Mouse (Mus musculus) midbrain, postnatal 0 days (tissue): ENCODE results near the gene Igf2r. TPM values are rescaled to one million over a fixed set of nuclear protein-coding genes. Genes with fewer than 3 reads are reported as not detected.
A peak's percentile ranks its signal among the peaks of the same experiment; 100 is the strongest.

Experiments used
- ATAC-seq: fragments of 200-750 bp; cut with Nextera tagmentation; 2 replicates; pipeline ENCODE4 v1.8.0; 2017; ENCODE audit warnings: moderate number of reproducible peaks, mild to moderate bottlenecking, moderate TSS enrichment, moderate library complexity; ENCODE audit not compliant: low FRiP score
- DNase-seq: peaks from one replicate; pipeline ENCODE4 v3.0.0-alpha.2; 2015; ENCODE audit warnings: low spot score
- H3K27ac ChIP-seq: fragments of 300-500 bp; sonication (generic); 2 replicates; pipeline ENCODE4 v1.5.1; 2014; ENCODE audit warnings: low read depth, mild to moderate bottlenecking, low read length, mixed read lengths
- H3K27me3 ChIP-seq: fragments of 300-500 bp; sonication (generic); 2 replicates; pipeline ENCODE4 v1.6.1; 2014; ENCODE audit warnings: low read length, control low read depth, mixed read lengths; ENCODE audit not compliant: insufficient read depth
- H3K36me3 ChIP-seq: fragments of 300-500 bp; sonication (generic); 2 replicates; pipeline ENCODE4 v1.6.1; 2014; ENCODE audit warnings: low read length, control low read depth, mixed read lengths; ENCODE audit not compliant: insufficient read depth
- H3K4me1 ChIP-seq: fragments of 300-500 bp; sonication (generic); 2 replicates; pipeline ENCODE4 v1.6.1; 2014; ENCODE audit warnings: mild to moderate bottlenecking, control low read depth, antibody characterized with exemption, low read length, mixed read lengths; ENCODE audit not compliant: insufficient read depth
- H3K4me2 ChIP-seq: fragments of 300-500 bp; sonication (generic); 2 replicates; pipeline ENCODE4 v1.6.1; 2014; ENCODE audit warnings: low read depth, mild to moderate bottlenecking, low read length, mixed read lengths; ENCODE audit not compliant: poor library complexity, severe bottlenecking
- H3K4me3 ChIP-seq: fragments of 300-500 bp; sonication (generic); 2 replicates; pipeline ENCODE4 v1.5.1; 2014; ENCODE audit warnings: low read depth, mild to moderate bottlenecking, low read length, moderate library complexity
- H3K9ac ChIP-seq: fragments of 300-500 bp; sonication (generic); replicated peaks from 2 replicates; pipeline ENCODE4 v1.6.1; 2014; ENCODE audit warnings: mild to moderate bottlenecking, low read length, moderate library complexity, mixed read lengths; ENCODE audit not compliant: poor library complexity, severe bottlenecking
- H3K9me3 ChIP-seq: fragments of 300-500 bp; sonication (generic); 2 replicates; pipeline ENCODE4 v1.6.1; 2016; ENCODE audit warnings: low read length, control low read depth
- CTCF ChIP-seq: IDR thresholded peaks from 2 replicates; pipeline ENCODE4 v1.5.1; 2016; ENCODE audit warnings: antibody characterized with exemption, mild to moderate bottlenecking
- WGBS: fragments of 180-500 bp; shearing (Covaris S2); extraction: QIAGEN DNeasy Blood & Tissue Kit; methylation state at CpG from one replicate; pipeline ENCODE4 v1.1.7; 2014; 5-methylcytosine and 5-hydroxymethylcytosine counted together
- polyA plus RNA-seq: library from polyadenylated mRNA; unstranded; fragments of >200 nt; fragmentation: Nextera tagmentation; extraction: Ambion mirVana; gene quantifications from 2 replicates; pipeline ENCODE4 v1.2.1, GENCODE M21; 2015
- total RNA-seq: library from RNA; depleted of rRNA; stranded (reverse); fragments of >200 nt; gene quantifications from 2 replicates; pipeline ENCODE4 v1.2.3, GENCODE M21; 2014

Igf2r gene
- total and polyA plus RNA-seq, 2 experiments from 2014 or later = 5.4 to 31.7 TPM

DNA sequence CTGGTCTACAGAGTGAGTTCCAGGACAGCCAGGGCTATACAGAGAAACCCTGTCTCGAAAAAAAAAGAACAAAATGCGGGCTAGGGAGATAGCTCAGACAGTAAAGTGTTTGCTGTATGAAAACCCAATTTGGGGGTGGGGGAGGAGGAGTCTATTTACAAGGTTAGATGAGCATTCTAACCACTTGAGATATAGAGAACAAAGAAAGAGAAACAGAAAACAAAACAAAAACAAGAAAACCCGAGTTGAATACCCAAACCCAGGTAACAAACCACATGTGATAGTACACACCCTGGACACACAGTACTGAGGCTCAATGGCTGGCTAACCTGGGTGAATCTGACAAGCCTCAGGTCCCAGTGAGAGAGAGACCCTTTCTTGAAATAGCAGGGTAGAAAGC, 41.7 kb downstream of the Igf2r start:
- no peak for TF ChIP-seq CTCF
- Histone ChIP-seq H3K4me3 (no peak overlapping the region), H3K9me3 (no peaks in the 10 kb centered on the region), H3K9ac (no peak overlapping the region), H3K27ac (no peak overlapping the region), H3K4me1 (no peaks in the 10 kb centered on the region), H3K27me3 (no peaks in the 10 kb centered on the region), H3K36me3 (peaks cover 18% of the 10 kb centered on the region; the same call in 1 of the 2 replicates), H3K4me2 (no peak overlapping the region)
- WGBS = 91% methylated on average over 3 of the region's 3 CpGs
- no peak for ATAC-seq
- DNase-seq = no peak

DNA sequence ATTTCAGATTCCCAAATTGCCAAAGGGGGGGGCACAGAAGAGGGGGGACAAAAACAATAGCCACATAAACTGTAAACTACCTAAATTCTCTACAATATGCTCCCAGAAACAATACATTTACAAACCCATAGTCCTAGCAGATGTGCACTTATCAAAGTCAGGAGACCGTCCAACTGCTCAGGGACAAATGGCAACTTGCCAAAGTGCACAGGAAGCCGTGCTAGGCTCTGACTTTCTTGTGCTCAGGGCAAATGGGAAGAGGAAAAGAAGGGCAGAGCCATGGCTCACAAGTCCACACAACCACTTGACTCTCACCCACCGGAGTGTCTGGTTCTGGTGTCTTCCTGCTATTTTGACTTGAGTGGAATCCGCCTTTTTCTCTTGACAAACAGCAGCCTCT, 43.6 kb downstream of the Igf2r start:
- no peak for TF ChIP-seq CTCF
- Histone ChIP-seq H3K4me2 (no peak overlapping the region), H3K27me3 (no peaks in the 10 kb centered on the region), H3K9ac (no peak overlapping the region), H3K9me3 (no peaks in the 10 kb centered on the region), H3K4me3 (no peak overlapping the region), H3K4me1 (no peaks in the 10 kb centered on the region), H3K27ac (no peak overlapping the region), H3K36me3 (peaks cover 25% of the 10 kb centered on the region; the same call in 1 of the 2 replicates)
- 61% methylated on average over 4 of the region's 4 CpGs for WGBS
- no peak for ATAC-seq
- peak; percentile 52 for DNase-seq

DNA sequence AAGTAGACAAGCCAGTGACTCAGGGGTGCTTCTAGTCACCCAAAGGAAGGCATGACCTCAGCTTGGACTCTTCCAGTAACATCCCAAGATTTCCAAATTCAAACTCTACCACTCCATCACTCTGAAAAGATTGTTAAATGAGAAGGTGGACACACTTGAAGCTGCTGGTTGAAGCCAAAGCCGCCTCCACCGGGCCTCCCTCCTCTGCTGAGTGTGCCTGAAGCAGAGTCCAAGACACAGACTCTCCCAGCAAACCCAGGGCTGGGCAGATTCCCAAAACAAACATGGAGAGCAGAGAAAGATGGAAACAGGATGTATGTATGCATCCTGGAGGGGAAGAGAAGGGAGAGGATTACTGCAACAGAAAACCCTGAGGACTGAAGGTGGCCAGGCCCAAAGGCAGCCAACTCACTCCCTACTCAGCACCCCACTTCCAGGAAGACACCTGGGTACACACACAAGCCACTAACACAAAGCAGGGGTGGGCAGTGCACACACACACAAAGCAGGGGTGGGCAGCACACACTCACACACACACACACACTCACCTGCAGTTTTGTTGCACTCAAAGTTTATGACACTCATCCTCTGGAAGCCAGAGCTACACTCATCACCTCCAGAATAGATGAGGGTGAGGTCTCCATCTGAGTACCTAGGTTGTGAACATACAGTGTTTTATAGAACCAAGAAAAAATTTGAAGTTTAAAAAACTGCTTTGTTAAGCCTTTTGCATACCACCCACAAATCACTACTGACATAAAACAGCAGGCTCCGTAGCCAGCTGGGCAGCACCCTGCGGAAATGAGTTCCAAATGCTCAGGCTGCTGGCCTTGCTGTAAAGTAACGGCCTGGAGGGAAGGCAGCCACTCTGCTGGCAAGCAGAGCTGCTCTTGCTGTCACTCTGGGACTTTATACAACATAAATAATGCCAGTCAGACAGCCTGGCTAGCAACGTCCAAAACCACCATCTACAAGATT, 44.4 kb downstream of the Igf2r start:
- Histone ChIP-seq H3K9ac (no peak overlapping the region), H3K27ac (no peak overlapping the region), H3K4me3 (no peak overlapping the region), H3K36me3 (peaks cover 18% of the 10 kb centered on the region; the same call in 1 of the 2 replicates), H3K4me1 (no peaks in the 10 kb centered on the region), H3K27me3 (no peaks in the 10 kb centered on the region), H3K9me3 (no peaks in the 10 kb centered on the region), H3K4me2 (no peak overlapping the region)
- DNase-seq (no peak), ATAC-seq (no peak)
- TF ChIP-seq CTCF = no peak
- WGBS = 62% methylated on average over 6 of the region's 6 CpGs

DNA sequence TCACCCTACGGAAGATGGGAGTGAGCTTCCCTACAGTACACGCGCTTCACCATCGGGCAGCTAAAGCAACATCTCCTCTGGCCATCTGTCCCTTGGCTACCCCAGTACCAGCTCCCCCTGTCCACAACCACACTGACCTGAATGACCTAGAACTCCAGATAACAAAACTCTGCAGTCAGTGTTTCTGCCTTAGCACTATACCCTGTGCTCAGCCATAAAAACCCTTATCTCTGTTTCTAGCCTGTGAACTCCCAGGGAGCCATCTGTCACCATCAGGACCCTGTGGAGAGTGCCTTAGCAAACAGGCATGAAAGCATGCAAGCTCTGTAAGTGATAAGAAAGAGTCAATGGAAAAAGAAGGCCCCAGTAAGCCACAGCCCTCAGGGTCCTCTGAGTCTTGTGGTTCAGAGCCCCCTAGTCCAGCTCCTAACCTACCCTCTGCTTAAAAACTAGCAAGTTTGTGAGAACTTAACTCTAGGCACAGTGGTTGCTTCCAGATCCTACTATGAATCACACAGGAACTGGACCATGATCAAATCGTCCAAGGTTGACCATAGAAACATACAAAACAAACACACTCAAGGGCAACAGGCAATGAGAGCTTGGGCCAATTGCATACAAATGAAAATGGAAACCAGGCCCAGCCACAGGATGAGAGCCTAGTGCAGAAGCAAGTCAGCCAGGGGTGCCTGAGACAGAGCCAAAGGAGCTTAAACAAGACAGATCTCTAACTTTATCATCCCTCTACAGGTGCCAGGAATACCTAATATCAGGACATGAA, 45.3 kb downstream of the Igf2r start:
- no peak overlapping the region for H3K4me2 ChIP-seq
- DNase-seq (no peak), ATAC-seq (no peak)
- no peaks in the 10 kb centered on the region for H3K9me3 ChIP-seq
- H3K9ac ChIP-seq = no peak overlapping the region
- no peak overlapping the region for H3K27ac ChIP-seq
- H3K4me1 ChIP-seq = no peaks in the 10 kb centered on the region
- TF ChIP-seq CTCF = no peak
- H3K4me3 ChIP-seq = no peak overlapping the region
- WGBS = 81% methylated on average over 5 of the region's 5 CpGs
- peaks cover 16% of the 10 kb centered on the region; the same call in 1 of the 2 replicates for H3K36me3 ChIP-seq
- H3K27me3 ChIP-seq = no peaks in the 10 kb centered on the region

DNA sequence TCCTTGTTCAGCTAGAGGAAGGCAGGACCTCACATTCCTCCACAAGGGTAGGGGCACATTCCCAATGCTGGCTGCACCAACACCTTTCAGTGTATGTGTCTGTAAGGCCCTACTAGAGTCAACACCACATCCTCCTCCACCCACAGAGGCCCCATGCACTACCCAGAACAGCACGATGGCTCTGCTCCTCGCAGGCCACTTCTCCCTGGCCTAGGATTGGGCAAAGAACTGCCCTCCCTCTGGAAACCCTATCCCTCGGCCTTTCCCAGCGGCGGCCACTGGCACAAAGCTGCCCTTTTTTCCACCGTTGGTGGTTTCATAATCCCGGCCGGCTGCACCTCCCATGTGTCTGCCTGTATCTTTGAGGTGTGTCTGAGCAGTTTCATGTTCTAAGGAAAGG, 46.8 kb downstream of the Igf2r start:
- Histone ChIP-seq H3K9ac (no peak overlapping the region), H3K4me1 (no peaks in the 10 kb centered on the region), H3K4me2 (no peak overlapping the region), H3K27me3 (no peaks in the 10 kb centered on the region), H3K4me3 (no peak overlapping the region), H3K36me3 (peaks cover 26% of the 10 kb centered on the region; the same call in 1 of the 2 replicates), H3K27ac (no peak overlapping the region), H3K9me3 (no peaks in the 10 kb centered on the region)
- WGBS = 51% methylated on average over 8 of the region's 8 CpGs
- ATAC-seq (no peak), DNase-seq (no peak)
- no peak for TF ChIP-seq CTCF
